Mouse (Mus musculus) bone marrow macrophage, adult 2 months (primary cell): ENCODE data around the gene Tbc1d8. TPM values are rescaled to one million over a fixed set of nuclear protein-coding genes. Genes with fewer than 3 reads are reported as not detected.

Experiments
- H3K27ac ChIP-seq: 2 replicates; pipeline ENCODE4 v1.5.1; 2012; ENCODE audit warnings: low read depth, low read length; ENCODE audit not compliant: insufficient read depth
- H3K4me1 ChIP-seq: 2 replicates; pipeline ENCODE4 v1.6.1; 2012; ENCODE audit warnings: low read length; ENCODE audit not compliant: control insufficient read depth, insufficient read depth
- H3K4me3 ChIP-seq: 2 replicates; pipeline ENCODE4 v1.5.1; 2012; ENCODE audit warnings: mild to moderate bottlenecking, low read length, moderate library complexity; ENCODE audit not compliant: insufficient read depth
- CTCF ChIP-seq: IDR thresholded peaks from 2 replicates; pipeline ENCODE4 v1.5.1; 2012; ENCODE audit warnings: low read depth, mild to moderate bottlenecking, low read length, moderate library complexity
- POLR2A ChIP-seq: IDR thresholded peaks from 2 replicates; pipeline ENCODE4 v1.6.1; 2012; ENCODE audit warnings: mild to moderate bottlenecking, low read depth, low read length, borderline replicate concordance
- polyA plus RNA-seq: library from polyadenylated mRNA; stranded (reverse); fragments of >200 nt; gene quantifications from 2 replicates; pipeline ENCODE4 v1.2.4, GENCODE M21; 2012; ENCODE audit not compliant: missing spikeins, insufficient read depth, insufficient read length

Gene Tbc1d8
- polyA plus RNA-seq, 1 experiment, result 78.2 TPM

DNA sequence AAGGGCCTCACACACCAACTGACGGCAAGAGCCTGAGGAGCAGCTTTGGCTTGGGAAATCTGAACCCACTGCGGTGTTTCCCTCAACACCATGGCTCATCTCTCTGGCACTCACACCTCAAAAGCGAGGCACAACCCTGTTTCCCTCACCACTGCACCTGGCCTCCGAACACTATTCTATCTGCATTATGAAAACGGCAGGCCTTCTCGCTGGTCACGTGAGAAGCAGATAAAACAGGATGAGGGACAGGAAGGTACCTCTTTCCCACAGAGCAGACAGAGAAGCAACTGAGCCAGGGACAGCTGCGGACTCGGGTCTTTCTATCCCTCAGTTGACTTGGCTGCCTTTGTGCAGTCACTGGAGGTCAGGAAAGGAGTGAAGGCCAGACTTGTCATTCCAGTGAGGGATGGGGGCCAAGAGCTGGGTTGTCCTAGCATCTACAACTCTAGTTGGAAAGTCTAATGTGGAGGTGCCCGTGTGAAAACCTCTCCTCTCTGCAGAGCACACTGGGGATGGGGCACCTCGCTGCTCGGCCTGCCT is 29.2 kb downstream of the Tbc1d8 start:
- no peak overlapping the region for H3K27ac ChIP-seq
- no peak overlapping the region for H3K4me3 ChIP-seq
- no peaks in the 10 kb centered on the region for H3K4me1 ChIP-seq
- TF ChIP-seq CTCF (no peak), POLR2A (no peak)

DNA sequence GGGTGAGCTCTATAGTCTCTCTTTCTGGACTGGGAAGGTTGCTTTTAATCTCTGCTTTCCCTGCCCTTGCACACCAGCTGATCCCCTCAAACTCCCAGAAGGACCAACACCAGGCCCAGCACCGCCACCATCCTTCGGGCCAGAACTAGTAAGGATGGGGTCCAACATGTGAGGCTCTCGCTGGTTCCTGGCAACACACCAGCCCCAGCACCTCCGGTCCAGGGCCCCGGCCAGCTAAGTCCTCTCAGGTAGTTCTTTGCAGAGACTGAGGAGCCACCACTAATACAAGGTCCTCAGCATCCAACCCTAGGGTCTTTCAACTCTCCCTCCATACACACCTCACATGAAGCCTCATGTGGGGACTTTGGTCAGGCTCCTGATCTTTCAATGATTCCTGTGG is 29.7 kb downstream of the Tbc1d8 start:
- Histone ChIP-seq H3K4me1 (no peaks in the 10 kb centered on the region), H3K4me3 (no peak overlapping the region), H3K27ac (no peak overlapping the region)
- TF ChIP-seq POLR2A (no peak), CTCF (no peak)

- no peak overlapping the region for H3K4me3 ChIP-seq
- H3K27ac ChIP-seq, result no peak overlapping the region
- TF ChIP-seq POLR2A (no peak), CTCF (no peak)
- H3K4me1 ChIP-seq, result no peaks in the 10 kb centered on the region
Measured at GRCm38 (mm10) chr1:39448238-39448637, 30.3 kb downstream of the Tbc1d8 start.

DNA sequence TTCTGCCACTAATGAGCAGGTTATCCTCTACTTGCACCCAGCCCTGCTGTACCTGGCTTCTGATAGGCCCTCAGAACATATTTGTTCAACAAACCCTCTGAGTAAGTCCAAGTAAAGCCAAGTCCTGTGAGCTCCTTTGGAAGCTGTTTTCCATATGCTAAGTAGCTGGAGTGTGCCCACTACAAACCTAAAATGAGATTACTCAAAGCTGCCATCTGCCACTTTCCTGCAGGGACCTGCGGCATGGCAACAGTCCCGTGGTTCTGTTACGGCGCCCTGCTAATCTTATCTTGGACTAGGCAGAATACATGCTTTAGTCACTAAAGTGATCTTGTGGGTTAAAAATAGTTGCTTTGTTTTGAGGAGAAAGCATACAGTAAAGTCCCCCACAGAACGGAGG is 32.4 kb downstream of the Tbc1d8 start:
- no peaks in the 10 kb centered on the region for H3K4me1 ChIP-seq
- H3K4me3 ChIP-seq, result no peak overlapping the region
- no peak overlapping the region for H3K27ac ChIP-seq
- TF ChIP-seq POLR2A (no peak), CTCF (no peak)

GRCm38 (mm10) chr1:39445303-39446050 is 33.1 kb downstream of the Tbc1d8 start:
- H3K27ac ChIP-seq, result no peak overlapping the region
- no peak overlapping the region for H3K4me3 ChIP-seq
- no peaks in the 10 kb centered on the region for H3K4me1 ChIP-seq
- TF ChIP-seq POLR2A, result no peak
- TF ChIP-seq CTCF, result no peak

DNA sequence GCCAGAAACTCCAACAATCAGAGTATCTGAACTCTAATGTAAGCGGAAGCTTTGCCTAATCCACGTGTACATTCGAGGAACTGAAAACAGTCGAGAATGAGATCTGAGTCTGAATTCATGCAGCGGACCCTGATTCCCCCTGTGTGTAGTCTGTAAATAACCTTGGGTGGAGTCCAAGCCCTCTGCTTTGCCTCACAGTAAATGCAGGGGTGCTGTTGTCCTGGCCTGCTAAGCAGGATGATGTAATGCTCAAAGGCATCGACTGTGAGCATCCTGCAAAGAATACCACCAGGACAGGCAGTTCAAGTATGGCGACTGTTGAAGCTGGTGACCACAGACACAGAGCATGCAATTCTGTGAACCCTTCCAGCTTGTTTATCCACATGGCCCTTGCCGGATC is 34.8 kb downstream of the Tbc1d8 start:
- H3K27ac ChIP-seq, result no peak overlapping the region
- no peak overlapping the region for H3K4me3 ChIP-seq
- no peaks in the 10 kb centered on the region for H3K4me1 ChIP-seq
- no peak for TF ChIP-seq POLR2A

DNA sequence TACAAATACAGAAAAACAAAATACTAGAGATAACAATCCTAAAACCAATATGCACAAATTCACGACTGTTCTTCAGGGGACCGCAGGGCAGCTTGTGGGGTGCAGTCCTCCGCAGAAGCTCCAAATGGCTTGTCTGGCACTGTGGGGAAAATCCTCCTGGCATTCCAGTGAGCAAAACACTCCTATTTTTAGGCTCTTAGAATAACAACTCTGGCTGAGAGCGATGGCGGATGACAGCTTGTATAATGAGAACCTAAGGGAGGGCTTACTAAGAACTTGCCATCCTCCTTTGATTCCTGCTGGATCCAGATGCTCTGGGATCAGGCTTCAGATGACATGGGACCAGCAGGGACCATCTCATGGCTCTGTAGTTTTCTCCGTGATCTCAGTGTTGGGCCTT is 36.9 kb downstream of the Tbc1d8 start:
- Histone ChIP-seq H3K4me1 (no peaks in the 10 kb centered on the region), H3K4me3 (no peak overlapping the region), H3K27ac (no peak overlapping the region)
- TF ChIP-seq POLR2A (no peak), CTCF (no peak)

DNA sequence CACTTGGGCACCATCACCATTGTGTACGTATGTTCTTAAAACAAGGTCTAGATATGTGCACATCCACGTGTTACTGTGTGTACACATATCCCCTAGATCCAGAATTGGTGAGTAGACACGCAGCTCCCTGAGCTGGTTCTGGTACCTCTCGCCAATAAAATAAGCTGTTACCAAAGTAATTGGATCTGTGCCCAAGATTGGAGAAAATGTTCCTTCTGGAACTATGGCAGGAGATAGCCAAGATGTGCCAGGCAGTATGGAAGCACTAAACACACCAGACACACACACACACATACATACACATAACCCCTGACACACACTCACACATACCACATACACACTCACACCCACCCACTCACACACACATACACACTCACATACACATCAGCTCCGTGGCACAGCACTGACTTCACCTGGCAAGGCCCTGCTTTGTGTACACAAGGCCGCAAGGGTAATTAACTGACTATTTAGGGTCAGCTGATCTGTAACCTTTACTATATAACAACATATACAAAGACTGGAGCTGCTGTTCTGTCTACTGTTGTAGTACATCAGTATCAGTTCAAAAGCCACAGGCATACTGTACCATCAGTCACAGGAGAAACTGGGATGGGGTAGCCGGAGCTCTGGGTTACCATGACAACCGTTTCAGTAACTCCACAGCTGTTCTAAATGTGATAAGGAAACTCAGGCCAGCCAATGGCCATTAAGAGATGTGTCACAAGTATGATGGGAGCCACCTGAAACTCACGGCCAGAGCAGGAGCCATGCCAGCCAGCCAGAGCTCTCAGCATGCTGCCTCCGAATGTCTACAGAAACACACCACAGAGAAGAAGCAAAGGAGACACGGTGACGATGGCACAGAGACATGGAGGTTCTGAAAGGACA is 38.6 kb downstream of the Tbc1d8 start:
- Histone ChIP-seq H3K4me1 (no peaks in the 10 kb centered on the region), H3K27ac (no peak overlapping the region)

DNA sequence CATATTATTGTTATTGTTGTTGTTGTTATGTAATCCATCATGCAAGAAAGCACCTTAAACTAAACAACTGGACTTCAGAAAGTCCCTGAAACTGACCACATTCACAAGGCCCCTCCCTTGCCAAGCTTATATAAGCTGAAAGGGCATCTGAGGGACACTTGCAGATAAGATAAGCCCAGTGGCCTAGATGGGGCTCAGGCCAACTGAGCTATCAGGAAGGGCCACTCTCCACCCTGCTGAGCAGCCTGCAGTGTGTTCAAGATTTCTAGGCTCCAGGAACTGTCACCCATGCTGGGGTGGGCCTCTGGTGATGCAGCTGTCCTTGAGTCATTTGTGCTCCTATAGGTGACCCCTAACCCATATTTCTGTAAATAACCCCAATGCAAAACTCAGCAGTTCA is 39.9 kb downstream of the Tbc1d8 start:
- H3K4me1 ChIP-seq, result no peaks in the 10 kb centered on the region
- no peak for TF ChIP-seq POLR2A
- TF ChIP-seq CTCF, result no peak
- H3K4me3 ChIP-seq, result no peak overlapping the region
- no peak overlapping the region for H3K27ac ChIP-seq

More for the DNA sequence above, 38.6 kb downstream of the Tbc1d8 start:
- H3K4me3 ChIP-seq, result no peak overlapping the region
- no peak for TF ChIP-seq CTCF
- TF ChIP-seq POLR2A, result no peak

GRCm38 (mm10) chr1:39434264-39434663 is 44.3 kb downstream of the Tbc1d8 start:
- Histone ChIP-seq H3K27ac (no peak overlapping the region), H3K4me1 (no peaks in the 10 kb centered on the region), H3K4me3 (no peak overlapping the region)
- TF ChIP-seq POLR2A (no peak), CTCF (no peak)
